Mouse (Mus musculus) E14TG2a.4 (cell line): ENCODE measurements around the gene Btbd7.

Experiments used
- CTCF ChIP-seq: conservative IDR thresholded peaks from 2 replicates; pipeline ENCODE4 v1.5.1; 2014; ENCODE audit warnings: low read length
- NANOG ChIP-seq: IDR thresholded peaks from 2 replicates; pipeline ENCODE4 v1.6.1; 2014; ENCODE audit warnings: borderline replicate concordance, low read length, mixed read lengths
- POU5F1 ChIP-seq: IDR thresholded peaks from 2 replicates; pipeline ENCODE4 v1.6.1; 2014; ENCODE audit warnings: low read length, borderline replicate concordance

GRCm38 (mm10) chr12:102827119-102827518 lies 51.2 kb downstream of the Btbd7 start:
- no peak for TF ChIP-seq CTCF
- no peak for TF ChIP-seq NANOG
- no peak for TF ChIP-seq POU5F1
